ENCODE assay signal across 10 mouse cellular contexts in genomic region chr10:56840732-56841131, GRCm38 (mm10).
DNase-seq lines count a peak whose midpoint lies in the region; ATAC-seq and TF ChIP-seq lines count a peak whose summit lies in the region.
"Had no signal": no experiment of that assay in that cellular context is flagged by ENCODE, and none has a peak within 500 bp of the region (broad histone marks: within the 10 kb centered on the region; RNA-seq: fewer than 3 reads in every experiment).

No protein-coding gene starts in this region.

- no peaks in the 10 kb centered on the region for H3K36me3 ChIP-seq in intestine, embryonic 16.5 days (ENCODE audit: control insufficient read depth, insufficient read depth, low read length)
- H3K36me3 ChIP-seq: limb, embryonic 12.5 days had no signal

- intact Hi-C loops in left cerebral cortex, postnatal 4 days (cut with DNase I) = no loop called here
- intact Hi-C loops in left cerebral cortex, postnatal 36 days (cut with DNase I) = no loop called here
- intact Hi-C loops in gastrocnemius, postnatal 14 days (cut with DNase I; ENCODE audit: low total_unique reads) = loop anchor here (10.0 kb wide), 1 partner anchor 446 kb away; no protein-coding TSS in a partner anchor

- 84% methylated on average over 5 of the region's 5 CpGs for WGBS in cerebellum, adult 2 months
- WGBS in intestine, embryonic 16.5 days = 71% methylated on average over 5 of the region's 5 CpGs

- H3K27me3 ChIP-seq in cerebellum, adult 2 months (ENCODE audit: control insufficient read depth, insufficient read depth, low read length) = no peaks in the 10 kb centered on the region; the same call in 1 of the 2 replicates
- H3K27me3 ChIP-seq in intestine, embryonic 16.5 days (replicated peaks; ENCODE audit: control insufficient read depth, insufficient read depth, low read length) = no peaks in the 10 kb centered on the region
- H3K27me3 ChIP-seq: limb, embryonic 12.5 days had no signal

- no peaks in the 10 kb centered on the region for H3K9me3 ChIP-seq in intestine, embryonic 16.5 days (ENCODE audit: control insufficient read depth, low read length)
- H3K9me3 ChIP-seq: limb, embryonic 12.5 days had no signal

- H3K4me2 ChIP-seq in intestine, embryonic 16.5 days (ENCODE audit: low read depth, low read length) = no peak overlapping the region
- H3K4me2 ChIP-seq: limb, embryonic 12.5 days had no signal

- H3K27ac ChIP-seq in cerebellum, adult 2 months (ENCODE audit: insufficient read depth, low read length) = no peak overlapping the region
- no peak overlapping the region for H3K27ac ChIP-seq in intestine, embryonic 16.5 days (ENCODE audit: low read length)

- TF ChIP-seq CTCF in cerebellum, adult 2 months (IDR thresholded peaks at IDR 0.05; ENCODE audit: borderline replicate concordance, insufficient read depth, low read depth, low read length) = peak; percentile 14; the same call in 1 of the 2 replicates

- H3K4me1 ChIP-seq in cerebellum, adult 2 months (ENCODE audit: control insufficient read depth, insufficient read depth, low read length) = no peaks in the 10 kb centered on the region; the same call in 1 of the 2 replicates
- no peaks in the 10 kb centered on the region for H3K4me1 ChIP-seq in intestine, embryonic 16.5 days (ENCODE audit: control insufficient read depth, insufficient read depth, low read length)

- no peak overlapping the region for H3K4me3 ChIP-seq in cerebellum, adult 2 months (replicated peaks; ENCODE audit: insufficient read depth, low read depth, low read length)
- no peak overlapping the region for H3K4me3 ChIP-seq in intestine, embryonic 16.5 days (ENCODE audit: low read length)
- H3K4me3 ChIP-seq: erythroblast, embryonic 14.5 days; limb, embryonic 12.5 days had no signal

- H3K9ac ChIP-seq in intestine, embryonic 16.5 days (ENCODE audit: low read depth, low read length) = no peak overlapping the region
- H3K9ac ChIP-seq: limb, embryonic 12.5 days had no signal

- no peak for ATAC-seq in intestine, embryonic 16.5 days

- no peak for TF ChIP-seq POLR2A in cerebellum, adult 2 months (IDR thresholded peaks at IDR 0.05; ENCODE audit: borderline replicate concordance, insufficient read depth, low read length)

- DNase-seq in cerebellum, adult 2 months = peak in 1 of 2 experiments; percentile 9
- no peak for DNase-seq in cerebellum, adult 11-12 months
- peak; percentile 34 for DNase-seq in left cerebral cortex, postnatal 4 days
- no peak for DNase-seq in left cerebral cortex, postnatal 36 days (ENCODE audit: low spot score in 2 of 2)
- DNase-seq in ZHBTc4 (ENCODE audit: low read depth, low spot score) = peak; percentile 62
- DNase-seq in gastrocnemius, postnatal 14 days = peak; percentile 17
- DNase-seq in lung, postnatal 10 days = peak; percentile 57

Comparison
In these comparisons a context has a peak if more than half of its experiments do, and no peak if none do; other contexts are left out.
1. DNase-seq: peak in left cerebral cortex, postnatal 4 days (single experiment), ZHBTc4 (single experiment), gastrocnemius, postnatal 14 days (single experiment) and lung, postnatal 10 days (single experiment); none in cerebellum, adult 11-12 months (single experiment) and left cerebral cortex, postnatal 36 days (0 of 2).